Mouse (Mus musculus) MEL-GATA-1-ER (cell line): ENCODE measurements around the gene Ms4a5.

Source experiments
- DNase-seq: peaks from one replicate; pipeline ENCODE4 v3.0.0-alpha.2; 2012; ENCODE audit warnings: low read depth; ENCODE audit errors: extremely low read depth

Ms4a5 gene

GRCm38 (mm10) chr19:11232348-11232747, 51.3 kb downstream of the Ms4a5 start, which contains the start of gene Ms4a12:
TSS of gene Ms4a12 (minus strand) at chr19:11232448.
- no peak for DNase-seq
